Mouse (Mus musculus): ENCODE data around the gene Cfap74. TPM values are rescaled to one million over a fixed set of nuclear protein-coding genes. Genes with fewer than 3 reads are reported as not detected.

Cfap74 gene
- polyA plus RNA-seq, 1 experiment from 2014 or later: 4.2 TPM

Other genes with a start within 250 kb of the Cfap74 start
- 15.8 and 16.0 TPM in 2 replicates for gene Ski, start 186.6 kb upstream of the Cfap74 start, polyA plus RNA-seq (2015; fragmentation: Nextera tagmentation; extraction: Ambion mirVana)
- 79.4 and 84.0 TPM in 2 replicates for gene Faap20, start 159.4 kb upstream of the Cfap74 start, polyA plus RNA-seq (2015; fragmentation: Nextera tagmentation; extraction: Ambion mirVana)
- 68.9 and 86.5 TPM in 2 replicates for gene Prkcz, start 47.8 kb upstream of the Cfap74 start, polyA plus RNA-seq (2015; fragmentation: Nextera tagmentation; extraction: Ambion mirVana)
- gene Gabrd, start 11.1 kb upstream of the Cfap74 start, polyA plus RNA-seq (2015; fragmentation: Nextera tagmentation; extraction: Ambion mirVana): 2.2 and 3.2 TPM in 2 replicates
- gene Tmem52, start 59.9 kb downstream of the Cfap74 start, polyA plus RNA-seq (2015; fragmentation: Nextera tagmentation; extraction: Ambion mirVana): not detected in 2 replicates
- 1,158 and 1,178 TPM in 2 replicates for gene Gnb1, start 82.2 kb downstream of the Cfap74 start, polyA plus RNA-seq (2015; fragmentation: Nextera tagmentation; extraction: Ambion mirVana)
- gene Nadk, start 153.2 kb downstream of the Cfap74 start, polyA plus RNA-seq (2015; fragmentation: Nextera tagmentation; extraction: Ambion mirVana): 113 and 120 TPM in 2 replicates
- gene Slc35e2, start 192.2 kb downstream of the Cfap74 start, polyA plus RNA-seq (2015; fragmentation: Nextera tagmentation; extraction: Ambion mirVana): 12.0 and 12.9 TPM in 2 replicates
- 62.4 and 65.2 TPM in 2 replicates for gene Cdk11b, start 215.7 kb downstream of the Cfap74 start, polyA plus RNA-seq (2015; fragmentation: Nextera tagmentation; extraction: Ambion mirVana)
- gene Gm10563, start 236.2 kb downstream of the Cfap74 start, polyA plus RNA-seq (2015; fragmentation: Nextera tagmentation; extraction: Ambion mirVana): not detected in 2 replicates
- 3.0 and 3.2 TPM in 2 replicates for gene Mmp23, start 244.2 kb downstream of the Cfap74 start, polyA plus RNA-seq (2015; fragmentation: Nextera tagmentation; extraction: Ambion mirVana)